Mouse (Mus musculus) CD4-positive, CD25-positive, alpha-beta regulatory T cell, adult 4 months (primary cell): ENCODE data around the gene Zc3hav1. TPM values are rescaled to one million over a fixed set of nuclear protein-coding genes. Genes with fewer than 3 reads are reported as not detected.

Source experiments
- ATAC-seq: one replicate; pipeline ENCODE4 v1.8.0; 2017
- polyA plus RNA-seq, 2 experiments: library from polyadenylated mRNA; unstranded; fragments of 100-300 nt; shearing (Covaris generic); gene quantifications; one replicate each; pipeline ENCODE4 v1.2.1; 2017

The Zc3hav1 gene
- polyA plus RNA-seq, 2 experiments from 2014 or later = 189 to 215 TPM

GRCm38 (mm10) chr6:38292871-38293646, 61.3 kb downstream of the Zc3hav1 start:
- no peak for ATAC-seq

DNA sequence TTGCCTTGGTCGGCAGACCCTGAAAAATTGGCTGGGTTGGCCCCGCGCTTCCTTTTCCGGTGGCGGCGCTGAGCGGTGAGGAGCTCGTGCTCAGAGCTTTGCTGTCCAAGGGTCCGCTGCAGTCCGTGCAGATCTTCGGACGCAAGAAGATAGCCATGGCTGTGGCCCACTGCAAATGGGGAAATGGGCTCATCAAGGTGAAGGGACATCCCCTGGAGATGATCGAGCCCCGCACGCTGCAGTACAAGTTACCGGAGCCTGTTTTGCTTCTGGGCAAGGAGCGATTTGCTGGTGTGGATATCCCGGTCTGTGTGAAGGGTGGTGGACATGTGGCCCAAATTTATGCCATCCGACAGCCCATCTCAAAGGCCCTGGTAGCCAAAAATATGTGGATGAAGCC, 70.0 kb downstream of the Zc3hav1 start:
- no peak for ATAC-seq

GRCm38 (mm10) chr6:38264466-38264865, 89.9 kb downstream of the Zc3hav1 start:
- no peak for ATAC-seq

DNA sequence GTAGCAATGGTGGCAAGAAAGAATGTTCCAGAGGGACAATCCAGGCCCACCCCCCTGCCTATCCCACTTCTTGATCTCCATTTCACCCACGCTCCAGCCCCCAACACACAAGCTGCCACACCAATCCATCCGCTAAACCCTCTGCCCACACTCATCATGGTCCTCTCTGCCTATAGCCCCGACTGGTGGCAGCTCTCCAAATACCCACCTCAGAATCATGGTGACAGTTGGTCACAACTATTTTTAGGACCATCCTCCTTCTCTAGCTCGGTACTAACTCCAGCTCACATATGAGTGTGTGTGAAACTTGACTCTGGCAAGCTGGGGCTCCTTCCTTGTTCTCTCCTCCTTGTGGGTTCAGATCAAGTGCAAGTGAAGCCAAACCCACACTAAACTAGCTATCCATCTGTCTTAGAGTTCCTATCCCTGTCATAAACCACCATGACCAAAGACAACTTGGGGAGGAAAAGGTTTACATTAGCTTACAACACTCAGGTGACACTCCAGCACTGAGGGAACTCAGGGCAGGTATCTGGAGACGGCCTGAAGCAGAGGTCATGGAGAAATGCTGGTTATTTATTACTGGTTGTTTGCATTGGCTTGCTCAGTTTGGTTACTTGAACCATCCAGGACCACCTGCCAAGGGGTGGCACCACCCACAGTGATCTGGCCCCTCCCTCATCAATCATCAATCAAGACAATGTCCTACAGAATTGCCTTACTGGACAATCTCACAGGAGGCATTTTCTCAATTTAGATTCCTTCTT, 90.8 kb downstream of the Zc3hav1 start:
- ATAC-seq = no peak

DNA sequence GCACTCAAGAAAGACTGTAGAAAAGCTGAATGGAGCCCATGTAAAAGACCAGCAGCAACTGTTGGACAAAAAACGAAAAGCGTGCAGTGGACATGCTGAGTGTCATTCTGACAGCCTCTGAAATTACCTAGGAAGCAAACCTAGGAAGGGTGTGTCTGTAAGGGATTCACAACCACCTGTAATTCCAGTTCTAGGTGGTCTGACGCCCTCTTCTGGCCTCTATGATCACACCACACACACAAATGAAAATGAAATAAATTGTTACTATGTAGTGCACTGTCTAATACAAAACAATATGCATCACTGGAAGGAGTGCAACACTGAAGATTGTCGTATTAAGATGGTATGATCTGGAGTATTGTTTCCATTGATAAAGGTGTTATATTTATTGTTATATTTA, 92.5 kb downstream of the Zc3hav1 start:
- ATAC-seq = no peak

DNA sequence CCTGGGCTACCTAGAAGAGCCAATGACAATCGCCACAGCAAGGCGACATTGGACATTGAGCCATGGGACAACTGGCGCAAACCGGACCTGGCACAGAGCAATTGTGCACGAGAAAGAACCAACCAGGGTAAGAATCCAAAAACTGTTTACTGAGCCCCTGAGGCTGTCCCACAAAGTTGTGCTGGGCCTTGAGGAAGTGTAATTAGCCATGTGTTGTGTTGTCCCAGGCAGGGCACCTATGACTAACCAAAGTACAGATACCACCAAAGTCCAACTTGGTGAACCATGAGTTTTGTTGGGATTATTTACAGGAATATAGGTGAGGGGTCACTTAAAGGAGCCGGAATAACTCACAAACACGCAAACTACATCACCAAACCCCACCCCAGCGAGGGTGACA, 96.9 kb downstream of the Zc3hav1 start:
- no peak for ATAC-seq

- ATAC-seq = no peak
Measured at GRCm38 (mm10) chr6:38256793-38257192, 97.6 kb downstream of the Zc3hav1 start.

DNA sequence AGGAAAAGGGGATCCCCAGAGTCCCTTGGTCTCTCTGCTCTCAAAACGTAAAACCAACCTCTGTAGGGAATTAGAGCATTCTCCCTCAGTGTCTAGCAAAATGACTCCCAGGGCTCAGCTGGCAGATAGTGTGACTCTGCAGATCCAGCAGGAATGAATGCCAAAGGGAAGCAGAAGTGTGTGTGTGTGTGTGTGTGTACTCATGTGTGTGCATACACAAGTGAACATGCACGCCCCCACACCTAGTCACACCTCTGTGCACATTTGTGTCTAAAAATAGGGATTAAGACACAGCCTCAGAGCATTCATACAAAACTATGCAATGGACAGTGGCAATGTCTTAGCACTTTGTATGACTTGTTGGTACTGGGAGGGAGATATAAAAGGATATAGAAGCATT, 98.6 kb downstream of the Zc3hav1 start:
- ATAC-seq = no peak

Other genes starting within 250 kb of the Zc3hav1 start
- gene Tmem213, start 245.3 kb downstream of the Zc3hav1 start, polyA plus RNA-seq = not detected
- gene Atp6v0a4, start 230.0 kb downstream of the Zc3hav1 start, polyA plus RNA-seq = not detected
- under 1 TPM in 1 of 2 experiments, not detected in 1; 0.08 TPM for gene D630045J12Rik, start 100.6 kb downstream of the Zc3hav1 start, polyA plus RNA-seq
- under 1 TPM; 0.38 to 0.55 TPM for gene Zc3hav1l, start 55.3 kb downstream of the Zc3hav1 start, polyA plus RNA-seq
- gene Ttc26, start 26.9 kb upstream of the Zc3hav1 start, polyA plus RNA-seq = not detected
- gene Ubn2, start 79.3 kb upstream of the Zc3hav1 start, polyA plus RNA-seq = 10 to 100 TPM; 26.7 to 30.2 TPM
- 10 to 100 TPM; 56.6 to 59.6 TPM for gene Fmc1, start 178.9 kb upstream of the Zc3hav1 start, polyA plus RNA-seq
- 100 to 1,000 TPM; 124 to 191 TPM for gene Luc7l2, start 196.7 kb upstream of the Zc3hav1 start, polyA plus RNA-seq